Mouse (Mus musculus): Measurements from ENCODE around the gene Mlh1.

DNA sequence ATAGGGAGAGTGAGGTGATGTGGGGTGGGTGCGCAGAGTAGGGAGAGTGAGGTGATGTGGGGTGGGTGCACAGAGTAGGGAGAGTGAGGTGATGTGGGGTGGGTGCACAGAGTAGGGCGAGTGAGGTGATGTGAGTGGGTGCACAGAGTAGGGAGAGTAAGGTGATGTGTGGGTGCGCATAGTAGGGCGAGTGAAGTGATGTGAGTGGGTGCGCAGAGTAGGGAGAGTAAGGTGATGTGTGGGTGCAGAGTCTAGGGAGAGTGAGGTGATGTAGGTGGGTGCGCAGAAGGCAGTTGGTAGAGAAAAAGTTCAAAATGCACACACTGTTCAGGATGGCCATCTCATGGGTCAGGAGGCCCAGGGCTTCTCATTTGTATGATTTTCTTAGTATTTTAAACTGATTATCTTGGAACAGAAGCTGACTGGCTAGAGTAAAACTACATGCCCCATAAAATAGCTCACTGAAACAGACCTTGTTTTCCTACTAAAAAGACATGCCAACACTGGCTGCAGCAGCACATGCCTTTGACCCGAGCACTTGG is 62.4 kb downstream of the Mlh1 start:
- TF ChIP-seq FLI1 (IDR thresholded peaks at IDR 0.05; ENCODE audit: low read length) (no peak), GATA1 (IDR thresholded peaks at IDR 0.05; ENCODE audit: borderline replicate concordance, low read length) (no peak)

Measured in megakaryocyte, embryonic 14.5 days (primary cell).